Mouse (Mus musculus) limb, embryonic 15.5 days (tissue): ENCODE data around the gene Gjd3. TPM values are rescaled to one million over a fixed set of nuclear protein-coding genes. Genes with fewer than 3 reads are reported as not detected.
"Not testable (repeated sequence)": the region's sequence is repeated elsewhere in the genome, so short reads cannot be mapped to it uniquely, and the experiment has no call there.

ENCODE experiments used
- ATAC-seq: fragments of 200-750 bp; cut with Nextera tagmentation; 2 replicates; pipeline ENCODE4 v1.8.0; 2017; ENCODE audit warnings: low read depth, moderate TSS enrichment; ENCODE audit not compliant: insufficient number of reproducible peaks, low FRiP score, low TSS enrichment
- H3K27ac ChIP-seq: fragments of 300-500 bp; sonication (generic); 2 replicates; pipeline ENCODE4 v1.5.1; 2015; ENCODE audit warnings: moderate library complexity, mild to moderate bottlenecking, inconsistent platforms
- H3K27me3 ChIP-seq: fragments of 300-500 bp; sonication (generic); 2 replicates; pipeline ENCODE4 v1.6.1; 2015; ENCODE audit warnings: inconsistent platforms
- H3K36me3 ChIP-seq: fragments of 300-500 bp; sonication (generic); 2 replicates; pipeline ENCODE4 v1.6.1; 2015; ENCODE audit warnings: inconsistent platforms
- H3K4me1 ChIP-seq: fragments of 300-500 bp; sonication (generic); 2 replicates; pipeline ENCODE4 v1.6.1; 2015; ENCODE audit warnings: inconsistent platforms
- H3K4me2 ChIP-seq: fragments of 300-500 bp; sonication (generic); 2 replicates; pipeline ENCODE4 v1.6.1; 2015; ENCODE audit warnings: mild to moderate bottlenecking, inconsistent platforms
- H3K4me3 ChIP-seq: fragments of 300-500 bp; sonication (generic); 2 replicates; pipeline ENCODE4 v1.5.1; 2015; ENCODE audit warnings: mild to moderate bottlenecking, inconsistent platforms
- H3K9ac ChIP-seq: fragments of 300-500 bp; sonication (generic); 2 replicates; pipeline ENCODE4 v1.6.1; 2015; ENCODE audit warnings: inconsistent platforms
- H3K9me3 ChIP-seq: fragments of 300-500 bp; sonication (generic); 2 replicates; pipeline ENCODE4 v1.6.1; 2016; ENCODE audit warnings: inconsistent platforms
- WGBS: fragments of 180-500 bp; shearing (Covaris S2); methylation state at CpG from one replicate; pipeline ENCODE4 v1.1.7; 2015; 5-methylcytosine and 5-hydroxymethylcytosine counted together
- polyA plus RNA-seq: library from polyadenylated mRNA; unstranded; fragments of >200 nt; fragmentation: Nextera tagmentation; extraction: Ambion mirVana; gene quantifications from 2 replicates; pipeline ENCODE4 v1.2.1, GENCODE M21; 2015

Gene Gjd3
- polyA plus RNA-seq, 1 experiment from 2014 or later, result 0.49 TPM

DNA sequence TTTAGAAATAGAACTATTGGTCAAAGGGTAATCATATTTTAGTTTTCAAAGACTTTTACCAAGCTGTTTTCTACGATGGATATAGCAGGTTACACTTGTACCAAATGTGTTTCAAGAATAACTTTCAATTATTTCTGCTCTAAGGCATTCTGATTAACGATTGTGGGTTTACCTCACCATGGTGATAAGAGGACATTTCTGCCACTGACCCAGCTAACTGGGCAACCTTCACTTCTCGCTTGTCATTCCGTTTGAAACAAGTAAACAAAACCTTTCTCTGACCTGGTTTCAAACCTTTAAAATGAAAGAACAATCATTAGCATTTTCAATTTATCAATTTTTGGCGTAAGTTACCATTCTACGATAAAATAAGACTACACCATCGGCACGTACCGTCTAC lies 24.0 kb upstream of the Gjd3 start:
- no peaks in the 10 kb centered on the region for H3K9me3 ChIP-seq
- no peak for ATAC-seq
- H3K27ac ChIP-seq, result no peak overlapping the region
- peaks cover 58% of the 10 kb centered on the region for H3K36me3 ChIP-seq
- no peaks in the 10 kb centered on the region for H3K27me3 ChIP-seq
- no peak overlapping the region for H3K9ac ChIP-seq
- WGBS, result 94% methylated on average over 9 of the region's 9 CpGs
- no peak overlapping the region for H3K4me3 ChIP-seq
- no peaks in the 10 kb centered on the region for H3K4me1 ChIP-seq
- no peak overlapping the region for H3K4me2 ChIP-seq

DNA sequence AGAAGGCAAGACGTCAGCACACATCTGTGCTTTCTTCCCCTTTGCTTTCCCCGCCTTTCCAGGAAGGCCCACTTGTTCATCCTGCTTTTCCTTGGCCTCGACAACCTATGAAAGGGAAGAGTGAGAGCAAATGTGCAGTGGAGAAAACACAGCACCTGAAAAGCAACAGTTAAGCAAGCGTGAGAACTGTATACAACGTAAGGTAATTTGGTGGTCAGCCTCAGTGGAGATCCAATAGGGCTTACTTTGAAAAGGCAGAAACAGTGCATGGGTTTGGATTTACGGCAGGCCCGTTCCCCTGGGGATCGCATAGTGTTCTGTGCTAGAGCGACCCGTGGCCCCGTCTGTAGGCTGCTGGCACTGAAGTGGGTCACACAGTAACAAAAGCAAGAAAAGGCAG lies 16.4 kb upstream of the Gjd3 start:
- H3K27me3 ChIP-seq, result no peaks in the 10 kb centered on the region
- H3K9me3 ChIP-seq, result no peaks in the 10 kb centered on the region
- no peak overlapping the region for H3K4me3 ChIP-seq
- 83% methylated on average over 11 of the region's 11 CpGs for WGBS
- no peak overlapping the region for H3K9ac ChIP-seq
- no peak overlapping the region for H3K4me2 ChIP-seq
- peaks cover 87% of the 10 kb centered on the region for H3K36me3 ChIP-seq
- H3K27ac ChIP-seq, result no peak overlapping the region
- no peaks in the 10 kb centered on the region for H3K4me1 ChIP-seq
- ATAC-seq, result no peak

DNA sequence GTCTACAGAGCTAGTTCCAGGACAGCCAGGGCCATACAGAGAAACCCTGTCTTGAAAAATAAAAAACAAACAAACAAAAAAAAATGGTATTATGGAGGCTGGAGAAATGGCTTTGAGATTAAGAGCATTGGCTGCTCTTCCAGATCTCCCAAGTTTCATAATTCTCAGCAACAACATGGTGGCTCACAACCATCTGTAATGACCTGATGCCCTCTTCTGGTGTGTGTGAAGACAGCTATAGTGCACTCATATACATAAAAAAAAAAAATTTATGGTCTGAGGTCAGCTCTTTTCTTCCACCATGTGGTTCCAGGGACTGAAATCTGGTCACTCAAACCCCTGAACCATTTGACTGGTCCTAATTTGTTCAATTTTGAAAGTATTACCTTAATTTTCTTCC lies 16.0 kb upstream of the Gjd3 start:
- H3K9me3 ChIP-seq, result no peaks in the 10 kb centered on the region
- no peak overlapping the region for H3K27ac ChIP-seq
- H3K9ac ChIP-seq, result no peak overlapping the region
- ATAC-seq, result no peak
- no peaks in the 10 kb centered on the region for H3K27me3 ChIP-seq
- H3K4me3 ChIP-seq, result no peak overlapping the region
- no peak overlapping the region for H3K4me2 ChIP-seq
- H3K4me1 ChIP-seq, result no peaks in the 10 kb centered on the region
- peaks cover 87% of the 10 kb centered on the region for H3K36me3 ChIP-seq

DNA sequence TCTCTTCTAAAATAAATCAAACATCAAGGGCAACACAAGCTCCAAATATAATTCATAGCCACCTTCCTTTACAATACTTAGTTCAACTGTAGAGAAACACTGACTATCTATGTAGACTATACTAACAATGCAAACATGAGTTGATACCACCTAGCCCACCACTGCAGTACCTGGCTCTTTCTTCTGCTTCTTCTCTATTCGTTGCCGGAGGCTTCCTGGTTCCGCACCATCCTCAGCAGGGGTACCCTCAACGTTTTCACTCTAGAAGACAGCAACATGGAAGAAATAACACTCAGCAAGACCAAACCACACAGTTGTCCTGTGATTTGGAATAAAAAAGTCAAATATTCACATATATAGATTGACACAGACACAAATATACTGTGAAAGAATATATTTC lies 14.8 kb upstream of the Gjd3 start:
- Histone ChIP-seq H3K36me3 (peaks cover 90% of the 10 kb centered on the region), H3K4me1 (no peaks in the 10 kb centered on the region), H3K27ac (no peak overlapping the region), H3K27me3 (no peaks in the 10 kb centered on the region), H3K4me2 (no peak overlapping the region), H3K9ac (no peak overlapping the region), H3K4me3 (no peak overlapping the region), H3K9me3 (no peaks in the 10 kb centered on the region)
- 91% methylated on average over 4 of the region's 4 CpGs for WGBS
- no peak for ATAC-seq

DNA sequence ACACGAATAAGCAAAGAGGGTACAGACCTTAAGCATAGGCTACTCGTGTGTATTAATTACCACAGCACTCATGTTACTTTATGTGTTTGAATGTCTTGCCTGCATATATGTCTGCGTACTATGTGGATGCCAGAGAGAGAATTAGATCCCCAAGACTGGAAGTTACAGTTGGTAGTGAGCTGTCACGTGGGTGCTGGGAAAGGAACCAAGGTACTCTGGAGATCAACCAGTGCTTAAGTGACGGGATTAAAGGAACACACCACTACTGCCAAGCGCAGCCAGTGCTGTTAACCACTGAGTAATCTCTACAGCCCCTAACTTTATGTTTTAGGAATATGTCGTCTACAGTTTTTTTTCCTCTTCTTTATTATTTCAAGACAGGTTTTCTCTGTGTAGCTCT lies 13.2 kb upstream of the Gjd3 start:
- H3K27ac ChIP-seq, result no peak overlapping the region
- no peaks in the 10 kb centered on the region for H3K4me1 ChIP-seq
- no peaks in the 10 kb centered on the region for H3K27me3 ChIP-seq
- H3K9ac ChIP-seq, result no peak overlapping the region
- no peaks in the 10 kb centered on the region for H3K9me3 ChIP-seq
- 94% methylated on average over 7 of the region's 7 CpGs for WGBS
- peaks cover 87% of the 10 kb centered on the region for H3K36me3 ChIP-seq
- H3K4me3 ChIP-seq, result no peak overlapping the region
- H3K4me2 ChIP-seq, result no peak overlapping the region
- ATAC-seq, result no peak

DNA sequence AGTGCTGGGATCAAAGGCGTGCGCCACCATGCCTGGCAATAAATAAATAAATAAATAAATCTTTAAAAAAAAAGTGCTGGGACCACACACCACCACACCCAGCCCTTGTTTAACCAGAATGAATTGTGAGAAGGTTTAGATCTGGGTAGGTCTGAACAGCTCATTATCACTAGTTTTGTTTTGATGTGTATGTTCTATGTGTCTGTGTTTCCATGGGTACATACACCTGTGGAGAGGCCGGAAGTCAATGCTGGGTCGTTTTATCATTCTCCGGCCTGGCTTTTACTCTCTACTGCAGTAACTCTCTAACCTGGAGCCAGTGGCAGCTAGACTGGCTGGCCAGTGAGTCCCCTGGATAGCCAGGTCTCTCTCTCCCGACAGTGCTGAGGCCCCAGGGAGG lies 8.1 kb upstream of the Gjd3 start:
- no peak overlapping the region for H3K4me3 ChIP-seq
- whole genome bisulfite sequencing, result 84% methylated on average over 6 of the region's 6 CpGs
- no peaks in the 10 kb centered on the region for H3K9me3 ChIP-seq
- no peak for ATAC-seq
- H3K4me2 ChIP-seq, result no peak overlapping the region
- no peak overlapping the region for H3K27ac ChIP-seq
- peaks cover 39% of the 10 kb centered on the region for H3K36me3 ChIP-seq
- no peaks in the 10 kb centered on the region for H3K27me3 ChIP-seq
- H3K4me1 ChIP-seq, result no peaks in the 10 kb centered on the region
- H3K9ac ChIP-seq, result no peak overlapping the region

DNA sequence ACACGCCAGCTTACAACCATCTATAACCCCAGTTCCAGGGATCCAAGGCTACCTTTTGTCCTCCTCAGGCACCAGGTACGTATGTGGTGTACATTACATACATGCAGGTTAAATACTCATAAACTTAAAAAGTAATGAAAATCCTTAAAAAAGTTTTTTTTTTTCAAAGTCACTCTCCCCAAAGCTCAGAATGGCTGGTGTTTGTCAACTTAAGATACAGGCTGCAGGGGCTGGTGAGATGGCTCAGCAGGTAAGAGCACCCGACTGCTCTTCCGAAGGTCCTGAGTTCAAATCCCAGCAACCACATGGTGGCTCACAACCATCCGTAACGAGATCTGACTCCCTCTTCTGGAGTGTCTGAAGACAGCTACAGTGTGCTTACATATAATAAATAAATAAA lies 5.4 kb upstream of the Gjd3 start:
- H3K9me3 ChIP-seq, ATAC-seq, H3K4me2 ChIP-seq, H3K4me3 ChIP-seq, H3K27me3 ChIP-seq, H3K9ac ChIP-seq, H3K4me1 ChIP-seq, H3K27ac ChIP-seq: not testable (repeated sequence)
- 91% methylated on average over 6 of the region's 6 CpGs for WGBS
- H3K36me3 ChIP-seq, result peaks cover 17% of the 10 kb centered on the region

DNA sequence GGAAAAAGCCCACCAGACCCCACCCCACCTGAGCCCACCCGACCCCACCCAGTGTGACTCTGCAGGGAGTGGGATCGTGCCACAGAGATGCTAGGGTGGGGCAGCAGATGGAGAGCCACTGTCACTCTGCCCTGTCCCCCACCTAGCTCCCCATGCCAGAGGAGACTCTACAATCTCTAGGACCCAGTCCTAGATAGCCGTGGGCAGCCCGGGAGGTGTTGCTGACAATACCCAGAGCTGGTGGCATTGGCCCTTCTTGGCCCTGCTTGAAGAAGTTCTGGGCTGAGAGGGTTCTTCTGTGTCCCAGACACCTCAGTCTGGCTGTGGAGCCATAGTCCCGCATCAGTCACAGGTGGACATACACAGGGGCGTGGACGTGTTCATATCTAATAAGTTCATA lies 2.7 kb upstream of the Gjd3 start:
- peaks cover 31% of the 10 kb centered on the region for H3K4me1 ChIP-seq
- 81% methylated on average over 7 of the region's 7 CpGs for WGBS

DNA sequence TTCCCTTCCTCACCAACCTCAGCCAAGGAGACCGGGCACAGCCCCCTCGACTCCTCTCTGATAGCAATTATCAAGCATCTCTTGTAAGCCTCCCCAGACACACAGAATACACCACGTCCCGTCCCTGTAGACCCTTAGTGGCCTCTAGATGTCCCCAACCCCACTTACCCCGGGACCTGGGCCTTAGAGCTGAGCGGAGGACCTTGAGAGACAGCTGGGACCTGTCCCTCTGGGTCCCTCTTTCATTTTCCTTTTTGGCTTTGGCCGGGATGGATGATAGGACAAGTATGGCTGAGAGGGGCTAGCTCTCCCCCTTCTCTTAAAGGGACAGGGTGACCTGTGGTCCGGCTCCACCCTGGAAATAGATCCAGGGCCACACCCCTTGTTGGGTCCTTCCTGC lies 735 bp upstream of the Gjd3 start:
- H3K36me3 ChIP-seq, result no peaks in the 10 kb centered on the region
- H3K9me3 ChIP-seq, result no peaks in the 10 kb centered on the region
- WGBS, result 60% methylated on average over 8 of the region's 8 CpGs
- ATAC-seq, result no peak
- H3K4me2 ChIP-seq, result no peak overlapping the region
- peaks cover 40% of the 10 kb centered on the region for H3K4me1 ChIP-seq
- H3K4me3 ChIP-seq, result no peak overlapping the region
- H3K27ac ChIP-seq, result no peak overlapping the region
- peaks cover 5% of the 10 kb centered on the region; the same call in 1 of the 2 replicates for H3K27me3 ChIP-seq
- no peak overlapping the region for H3K9ac ChIP-seq

More for the DNA sequence above, 2.7 kb upstream of the Gjd3 start:
- Histone ChIP-seq H3K9me3 (no peaks in the 10 kb centered on the region), H3K36me3 (no peaks in the 10 kb centered on the region), H3K4me3 (no peak overlapping the region), H3K27me3 (peaks cover 5% of the 10 kb centered on the region; the same call in 1 of the 2 replicates), H3K27ac (no peak overlapping the region), H3K9ac (no peak overlapping the region), H3K4me2 (no peak overlapping the region)
- ATAC-seq, result no peak

DNA sequence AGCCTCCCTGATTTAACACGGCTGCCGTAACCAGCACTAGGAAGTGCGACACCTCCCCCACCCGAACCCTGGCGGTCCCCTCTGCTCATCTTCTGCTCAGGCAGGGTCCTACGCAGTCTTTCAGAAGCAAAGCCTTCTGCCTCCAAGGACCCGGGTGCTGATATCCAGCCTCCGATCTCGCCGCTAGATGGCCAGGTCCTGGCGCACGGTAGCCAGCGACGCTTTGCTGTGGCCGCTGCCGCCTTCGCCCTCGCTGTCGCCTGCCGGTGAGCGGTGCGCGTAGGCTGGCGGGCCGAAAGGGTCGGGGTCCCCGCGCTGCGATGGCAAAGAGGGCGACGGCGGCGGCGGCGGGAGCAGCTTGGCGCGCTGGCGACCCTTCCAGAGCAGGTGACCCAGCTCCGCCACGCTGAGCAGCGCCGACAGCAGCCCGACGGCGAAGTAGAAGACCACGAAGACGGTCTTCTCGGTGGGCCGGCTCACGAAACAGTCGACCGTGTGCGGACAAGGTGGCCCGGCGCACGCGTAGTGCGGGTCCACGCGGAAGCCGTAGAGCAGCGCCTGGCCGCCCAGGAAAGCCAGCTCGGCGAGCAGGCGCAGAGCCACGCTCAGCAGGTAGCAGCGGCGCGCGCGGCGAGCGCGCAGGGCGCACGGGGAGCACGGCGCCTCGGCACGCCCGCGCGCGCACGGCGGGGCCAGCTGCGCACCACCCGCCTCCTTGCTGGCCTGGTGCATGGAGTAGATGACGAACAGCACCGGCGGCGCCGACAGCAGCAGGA lies 631 bp downstream of the Gjd3 start:
- H3K9ac ChIP-seq, result peak overlapping the region; percentile 47
- peak overlapping the region; percentile 98 for H3K4me2 ChIP-seq
- peak overlapping the region; percentile 60 for H3K4me3 ChIP-seq
- peaks cover 41% of the 10 kb centered on the region for H3K4me1 ChIP-seq
- H3K36me3 ChIP-seq, result no peaks in the 10 kb centered on the region
- WGBS, result under 1% methylated on average over 92 of the region's 94 CpGs
- H3K9me3 ChIP-seq, result no peaks in the 10 kb centered on the region
- H3K27me3 ChIP-seq, result peaks cover 5% of the 10 kb centered on the region; the same call in 1 of the 2 replicates
- ATAC-seq, result peak; percentile 21; the same call in 1 of the 2 replicates
- H3K27ac ChIP-seq, result peak overlapping the region; percentile 65; the same call in 1 of the 2 replicates

DNA sequence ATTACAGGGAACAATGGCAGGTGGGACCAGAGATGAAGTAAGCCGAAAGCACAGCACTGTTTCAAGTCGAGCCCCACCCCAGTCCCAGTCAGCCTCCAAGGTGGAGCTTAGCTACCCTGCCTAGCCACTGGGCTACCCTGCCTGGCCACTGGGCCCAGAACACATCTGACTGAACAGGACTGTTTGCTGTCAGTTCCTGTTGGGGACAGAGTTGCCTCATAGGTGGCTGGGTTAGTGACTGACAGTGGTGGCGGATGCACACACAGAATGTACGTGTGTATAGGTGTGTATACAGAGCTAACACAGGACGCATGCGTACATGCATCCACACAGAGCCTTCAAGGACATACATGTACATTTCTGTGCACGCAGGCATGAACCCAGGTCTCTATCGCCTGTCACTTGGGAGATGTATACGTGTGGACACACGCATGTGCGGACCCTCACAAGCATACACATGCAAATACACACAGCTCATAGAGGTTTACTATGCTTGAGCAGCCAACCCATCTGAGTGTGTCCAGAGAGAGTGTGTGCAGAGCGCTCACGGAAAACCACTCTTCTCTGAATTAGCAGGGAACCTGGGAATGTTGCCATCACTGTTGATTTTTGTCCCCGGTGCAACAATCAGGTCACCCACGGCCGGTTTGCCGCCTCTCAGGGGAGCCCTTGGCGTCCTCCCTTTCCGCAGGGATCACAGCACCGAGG lies 1.4 kb downstream of the Gjd3 start:
- Histone ChIP-seq H3K9me3 (no peaks in the 10 kb centered on the region), H3K27me3 (peaks cover 5% of the 10 kb centered on the region; the same call in 1 of the 2 replicates), H3K27ac (peak overlapping the region; percentile 65; the same call in 1 of the 2 replicates), H3K4me1 (peaks cover 41% of the 10 kb centered on the region), H3K36me3 (no peaks in the 10 kb centered on the region), H3K9ac (peak overlapping the region; percentile 47), H3K4me2 (peak overlapping the region; percentile 98), H3K4me3 (peak overlapping the region; percentile 60)
- no peak for ATAC-seq
- WGBS, result 36% methylated on average over 20 of the region's 20 CpGs

DNA sequence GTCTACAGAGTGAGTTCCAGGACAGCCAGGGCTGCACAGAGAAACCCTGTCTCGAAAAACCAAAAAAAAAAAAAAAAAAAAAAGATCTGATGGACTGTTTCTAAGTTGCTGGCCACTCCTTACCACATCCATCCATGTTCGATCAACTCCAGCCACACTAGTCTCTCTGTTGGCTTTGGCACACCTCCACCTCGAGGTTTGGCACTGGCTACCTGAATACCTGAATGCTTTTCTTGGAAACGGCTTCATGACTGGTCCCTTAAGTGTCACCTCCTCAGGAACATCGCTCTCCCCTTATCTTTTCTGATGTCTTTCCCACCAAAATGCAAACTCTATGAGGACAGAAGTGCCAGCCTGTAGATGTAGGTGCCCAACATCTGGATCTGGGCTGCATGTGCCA lies 3.5 kb downstream of the Gjd3 start:
- Histone ChIP-seq H3K36me3 (peaks cover 9% of the 10 kb centered on the region), H3K4me3 (no peak overlapping the region), H3K27me3 (peaks cover 5% of the 10 kb centered on the region; the same call in 1 of the 2 replicates), H3K4me2 (no peak overlapping the region), H3K9me3 (no peaks in the 10 kb centered on the region), H3K27ac (no peak overlapping the region), H3K4me1 (peaks cover 32% of the 10 kb centered on the region), H3K9ac (no peak overlapping the region)
- ATAC-seq, result no peak
- 54% methylated on average over 5 of the region's 5 CpGs for WGBS
